Mouse (Mus musculus): ENCODE measurements around the gene Nanos2. TPM values are rescaled to one million over a fixed set of nuclear protein-coding genes. Genes with fewer than 3 reads are reported as not detected.

The Nanos2 gene
- polyA plus RNA-seq, 1 experiment from 2014 or later = 0.68 TPM

DNA sequence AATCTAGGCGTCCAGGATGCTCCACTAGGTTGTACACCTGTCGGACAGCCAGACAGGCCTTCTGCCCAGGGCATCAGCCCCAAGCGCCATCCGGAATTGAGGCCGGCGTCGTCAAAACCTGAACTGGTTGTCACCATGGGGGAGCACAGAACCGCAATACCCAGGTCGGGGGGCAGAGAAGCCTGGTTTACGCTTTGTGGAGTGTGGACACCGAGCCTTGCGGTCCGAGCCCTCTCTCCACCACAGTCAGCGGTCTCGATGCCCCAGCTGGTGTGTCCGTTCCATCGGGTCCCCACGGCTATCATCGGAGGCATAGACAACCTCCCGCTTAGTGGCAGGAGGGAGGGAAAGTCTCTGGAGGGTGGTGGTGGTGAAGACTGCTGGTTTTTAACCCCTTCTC lies 24.4 kb upstream of the Nanos2 start:
- no peaks in the 10 kb centered on the region for H3K9me3 ChIP-seq (replicated peaks)
- H3K9ac ChIP-seq = peak overlapping the region; percentile 55
- peak overlapping the region; percentile 37 for H3K4me3 ChIP-seq
- peaks cover 6% of the 10 kb centered on the region; the same call in 1 of the 2 replicates for H3K36me3 ChIP-seq (ENCODE audit: poor library complexity, severe bottlenecking)
- peak overlapping the region; percentile 65 for H3K4me2 ChIP-seq
- peaks cover 49% of the 10 kb centered on the region for H3K4me1 ChIP-seq
- 2% methylated on average over 20 of the region's 20 CpGs for WGBS
- no peak for ATAC-seq
- peaks cover 14% of the 10 kb centered on the region; the same call in 1 of the 2 replicates for H3K27me3 ChIP-seq
- no peak overlapping the region for H3K27ac ChIP-seq

DNA sequence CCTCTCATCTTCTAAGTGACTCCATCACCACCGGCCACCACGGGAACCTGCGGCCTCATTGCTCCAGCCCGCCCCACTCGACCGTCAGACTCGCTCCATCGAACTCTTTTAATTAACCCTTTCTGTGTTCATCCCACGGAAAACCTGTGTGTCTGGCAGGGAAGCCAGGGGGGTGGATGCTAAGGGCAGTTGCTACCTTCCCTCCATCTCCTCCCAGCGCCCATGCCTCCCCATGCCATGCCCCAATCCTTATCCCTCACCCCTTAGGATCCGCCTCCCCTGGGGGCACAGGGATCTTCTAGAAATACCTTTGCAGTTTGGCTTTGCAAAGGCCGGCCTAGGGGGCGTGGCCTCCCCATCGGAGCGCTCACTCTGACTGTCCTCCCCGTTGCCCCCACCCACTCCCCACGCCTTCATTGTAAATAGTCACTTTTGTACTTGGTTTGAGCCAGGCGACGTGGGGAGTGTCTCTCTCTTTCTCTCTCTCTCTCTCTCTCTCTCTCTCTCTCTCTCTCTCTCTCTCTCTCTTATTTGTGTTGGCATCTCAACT lies 23.8 kb upstream of the Nanos2 start:
- 0 out of 2 replicates have a peak overlapping the region, but pooled peaks have one; percentile 55 for H3K9ac ChIP-seq
- 1% methylated on average over 19 of the region's 19 CpGs for WGBS
- peaks cover 43% of the 10 kb centered on the region for H3K4me1 ChIP-seq
- H3K4me3 ChIP-seq = no peak overlapping the region; the same call in 1 of the 2 replicates
- no peak overlapping the region for H3K27ac ChIP-seq
- peaks cover 14% of the 10 kb centered on the region; the same call in 1 of the 2 replicates for H3K27me3 ChIP-seq
- H3K9me3 ChIP-seq (replicated peaks) = no peaks in the 10 kb centered on the region
- H3K36me3 ChIP-seq (ENCODE audit: poor library complexity, severe bottlenecking) = peaks cover 5% of the 10 kb centered on the region; the same call in 1 of the 2 replicates
- no peak for ATAC-seq
- H3K4me2 ChIP-seq = peak overlapping the region; percentile 65

DNA sequence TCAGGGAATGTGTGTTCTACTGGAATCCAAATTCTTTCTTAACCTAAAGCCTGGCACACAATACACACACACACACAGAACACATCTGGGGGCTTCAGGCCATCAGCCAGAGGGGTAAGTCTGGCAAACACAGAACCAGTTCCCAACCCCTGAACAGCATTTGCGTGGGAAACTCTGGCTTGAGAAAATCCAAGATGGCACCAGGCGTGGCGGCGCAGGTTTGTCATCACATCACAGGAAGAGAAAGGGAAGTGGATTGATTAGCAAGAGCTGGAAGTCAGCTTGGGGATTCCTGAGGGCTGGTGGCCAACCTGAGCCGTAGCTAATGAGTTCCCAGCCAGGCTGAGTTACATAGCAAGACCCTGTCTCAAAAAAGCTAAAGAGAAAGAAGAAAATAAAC lies 21.9 kb upstream of the Nanos2 start:
- no peak overlapping the region for H3K27ac ChIP-seq
- WGBS = 85% methylated on average over 5 of the region's 5 CpGs
- H3K4me2 ChIP-seq = no peak overlapping the region
- no peak overlapping the region for H3K4me3 ChIP-seq
- peaks cover 14% of the 10 kb centered on the region; the same call in 1 of the 2 replicates for H3K27me3 ChIP-seq
- peaks cover 37% of the 10 kb centered on the region for H3K4me1 ChIP-seq
- no peak overlapping the region for H3K9ac ChIP-seq
- no peak for ATAC-seq
- H3K9me3 ChIP-seq (replicated peaks) = no peaks in the 10 kb centered on the region
- no peaks in the 10 kb centered on the region for H3K36me3 ChIP-seq (ENCODE audit: poor library complexity, severe bottlenecking)

DNA sequence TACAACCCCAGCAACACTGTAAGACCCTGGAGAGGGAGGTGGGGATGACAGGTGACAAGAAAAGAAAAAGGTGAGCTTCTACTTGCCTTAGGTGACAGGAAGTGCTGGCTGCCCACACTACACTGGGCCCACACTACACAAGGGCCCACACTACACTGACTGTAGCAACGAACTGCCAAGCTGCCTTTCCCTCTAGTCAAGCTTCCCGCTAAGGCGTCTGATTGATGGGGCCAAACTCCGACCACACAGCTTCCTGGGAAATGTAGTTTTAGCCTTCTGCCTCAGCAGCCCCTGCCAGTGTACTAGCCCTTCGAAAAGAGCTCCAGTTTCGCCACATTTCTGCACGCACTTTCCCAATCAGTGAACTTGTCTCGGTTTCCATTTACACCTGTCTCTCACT lies 19.6 kb upstream of the Nanos2 start:
- H3K27ac ChIP-seq = no peak overlapping the region
- 13% methylated on average over 8 of the region's 8 CpGs for WGBS

DNA sequence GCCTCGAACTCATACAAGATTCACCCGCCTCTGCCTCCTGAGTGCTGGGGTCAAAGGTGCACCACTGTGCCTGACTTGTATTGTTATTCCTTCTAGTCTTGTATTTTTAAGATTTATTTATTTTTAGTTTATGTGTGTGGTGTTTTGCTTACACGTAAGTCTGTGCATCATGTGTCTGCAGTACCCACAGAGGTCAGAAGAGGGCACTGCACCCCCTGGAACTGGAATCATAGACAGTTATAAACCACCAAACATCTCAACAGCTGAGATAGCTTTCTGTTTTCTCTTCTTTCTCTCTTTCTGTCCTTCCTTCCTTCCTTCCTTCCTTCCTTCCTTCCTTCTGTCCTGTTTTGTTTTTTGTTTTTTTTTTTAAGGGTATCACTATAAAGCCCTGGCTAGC lies 16.2 kb upstream of the Nanos2 start:
- Histone ChIP-seq H3K27ac (no peak overlapping the region), H3K36me3 (ENCODE audit: poor library complexity, severe bottlenecking) (no peaks in the 10 kb centered on the region), H3K9me3 (replicated peaks) (0 out of 2 replicates have a peak, but pooled peaks cover 4% of the 10 kb centered on the region), H3K9ac (no peak overlapping the region), H3K4me3 (no peak overlapping the region), H3K4me2 (no peak overlapping the region), H3K27me3 (no peaks in the 10 kb centered on the region), H3K4me1 (0 out of 2 replicates have a peak, but pooled peaks cover 4% of the 10 kb centered on the region)
- no peak for ATAC-seq
- 83% methylated on average over 3 of the region's 3 CpGs for WGBS

More for the DNA sequence above, 19.6 kb upstream of the Nanos2 start:
- no peak overlapping the region for H3K9ac ChIP-seq
- 0 out of 2 replicates have a peak, but pooled peaks cover 4% of the 10 kb centered on the region for H3K9me3 ChIP-seq (replicated peaks)
- peaks cover 20% of the 10 kb centered on the region for H3K4me1 ChIP-seq
- H3K36me3 ChIP-seq (ENCODE audit: poor library complexity, severe bottlenecking) = no peaks in the 10 kb centered on the region
- H3K27me3 ChIP-seq = peaks cover 14% of the 10 kb centered on the region; the same call in 1 of the 2 replicates
- no peak overlapping the region for H3K4me2 ChIP-seq
- peak; percentile 44 for ATAC-seq
- H3K4me3 ChIP-seq = no peak overlapping the region

DNA sequence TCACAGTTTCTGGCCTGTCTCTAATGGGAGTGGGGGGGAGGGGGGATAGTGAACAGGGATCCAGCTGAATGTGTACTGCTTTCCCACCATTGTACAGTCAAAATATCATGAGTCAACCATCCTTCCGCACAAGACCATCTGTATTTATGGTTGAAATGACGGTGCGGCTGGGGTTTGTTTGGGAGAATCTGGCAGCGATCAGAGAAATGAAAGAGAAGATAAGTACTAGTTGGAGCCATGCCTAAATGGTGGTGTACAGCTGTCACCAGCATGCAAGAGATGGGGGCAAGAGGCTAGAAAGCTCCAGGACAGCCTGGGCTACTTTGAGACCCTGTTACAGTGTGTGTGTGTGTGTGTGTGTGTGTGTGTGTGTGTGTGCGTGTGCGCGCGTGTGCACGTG lies 8.8 kb upstream of the Nanos2 start:
- no peaks in the 10 kb centered on the region for H3K9me3 ChIP-seq (replicated peaks)
- H3K4me1 ChIP-seq = no peaks in the 10 kb centered on the region
- peak; percentile 44; the same call in 1 of the 2 replicates for ATAC-seq
- H3K4me2 ChIP-seq = no peak overlapping the region
- 80% methylated on average over 9 of the region's 9 CpGs for whole genome bisulfite sequencing
- H3K4me3 ChIP-seq = no peak overlapping the region
- H3K9ac ChIP-seq = no peak overlapping the region
- no peaks in the 10 kb centered on the region for H3K27me3 ChIP-seq
- H3K27ac ChIP-seq = no peak overlapping the region
- H3K36me3 ChIP-seq (ENCODE audit: poor library complexity, severe bottlenecking) = no peaks in the 10 kb centered on the region

DNA sequence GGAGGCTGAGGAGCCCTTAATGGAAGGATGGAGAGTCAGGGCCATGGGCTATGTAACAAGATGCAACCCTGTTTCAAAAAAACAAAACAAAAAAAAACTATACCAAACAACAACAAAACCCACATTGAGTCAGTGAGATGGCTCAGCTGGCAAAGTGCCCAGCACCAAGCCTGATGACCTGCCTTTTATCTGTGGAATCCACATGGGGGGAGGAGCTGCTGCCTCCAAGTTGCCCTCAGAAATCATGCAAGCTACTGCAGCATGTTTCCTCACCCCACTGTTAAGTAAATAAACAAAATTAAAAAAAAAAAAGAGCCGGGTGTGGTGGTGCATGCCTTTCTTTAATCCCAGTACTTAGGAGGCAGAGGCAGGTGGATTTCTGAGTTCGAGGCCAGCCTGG lies 697 bp upstream of the Nanos2 start:
- Histone ChIP-seq H3K9ac (no peak overlapping the region), H3K36me3 (ENCODE audit: poor library complexity, severe bottlenecking) (no peaks in the 10 kb centered on the region), H3K4me3 (no peak overlapping the region), H3K4me1 (peaks cover 6% of the 10 kb centered on the region), H3K9me3 (replicated peaks) (no peaks in the 10 kb centered on the region), H3K4me2 (no peak overlapping the region), H3K27ac (no peak overlapping the region), H3K27me3 (no peaks in the 10 kb centered on the region)
- ATAC-seq = no peak
- WGBS = 77% methylated on average over 2 of the region's 2 CpGs

DNA sequence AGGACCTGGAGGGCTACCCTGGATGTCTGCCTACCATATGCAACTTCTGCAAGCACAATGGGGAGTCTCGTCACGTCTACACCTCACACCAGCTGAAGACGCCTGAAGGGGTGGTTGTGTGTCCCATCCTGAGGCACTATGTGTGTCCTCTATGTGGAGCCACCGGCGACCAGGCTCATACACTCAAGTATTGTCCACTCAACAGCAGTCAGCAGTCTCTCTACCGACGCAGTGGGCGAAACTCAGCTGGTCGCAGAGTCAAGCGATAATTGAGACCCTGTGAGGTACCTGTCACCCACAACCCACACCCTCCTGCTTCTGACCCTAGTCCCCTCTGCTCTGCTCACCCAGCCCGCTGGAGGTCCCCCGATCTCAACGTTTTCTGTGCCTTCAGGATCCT lies 547 bp downstream of the Nanos2 start:
- Histone ChIP-seq H3K9ac (0 out of 2 replicates have a peak overlapping the region, but pooled peaks have one; percentile 3), H3K4me1 (peaks cover 14% of the 10 kb centered on the region), H3K4me3 (no peak overlapping the region), H3K27ac (no peak overlapping the region), H3K4me2 (no peak overlapping the region), H3K9me3 (replicated peaks) (no peaks in the 10 kb centered on the region), H3K27me3 (peaks cover 11% of the 10 kb centered on the region), H3K36me3 (ENCODE audit: poor library complexity, severe bottlenecking) (no peaks in the 10 kb centered on the region)
- no peak for ATAC-seq
- 81% methylated on average over 13 of the region's 13 CpGs for WGBS

DNA sequence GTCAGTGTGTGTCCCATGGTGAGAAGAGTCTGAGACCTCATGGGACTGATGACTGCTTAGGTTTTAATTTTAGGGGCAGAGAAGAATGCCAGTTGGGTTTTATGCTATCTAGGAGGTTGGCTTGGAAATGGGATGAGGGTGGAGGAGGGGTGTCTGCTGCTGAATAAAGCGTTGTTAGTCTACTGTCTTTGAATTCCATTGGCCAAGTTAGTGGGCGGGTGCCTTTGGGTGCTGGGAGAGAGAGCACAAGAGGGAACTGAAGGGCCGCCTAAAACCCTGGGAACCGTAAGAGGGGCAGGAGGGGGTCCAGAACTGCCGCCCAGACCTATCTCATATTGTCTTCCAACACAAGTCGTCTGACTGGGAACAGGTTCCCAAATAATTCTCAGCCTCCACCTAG lies 1.6 kb downstream of the Nanos2 start:
- 75% methylated on average over 6 of the region's 6 CpGs for WGBS
- H3K27me3 ChIP-seq = peaks cover 22% of the 10 kb centered on the region
- no peak overlapping the region for H3K9ac ChIP-seq
- H3K4me1 ChIP-seq = peaks cover 16% of the 10 kb centered on the region
- ATAC-seq = no peak
- no peak overlapping the region for H3K4me3 ChIP-seq
- no peak overlapping the region for H3K27ac ChIP-seq
- H3K4me2 ChIP-seq = no peak overlapping the region
- no peaks in the 10 kb centered on the region for H3K36me3 ChIP-seq (ENCODE audit: poor library complexity, severe bottlenecking)
- no peaks in the 10 kb centered on the region for H3K9me3 ChIP-seq (replicated peaks)

DNA sequence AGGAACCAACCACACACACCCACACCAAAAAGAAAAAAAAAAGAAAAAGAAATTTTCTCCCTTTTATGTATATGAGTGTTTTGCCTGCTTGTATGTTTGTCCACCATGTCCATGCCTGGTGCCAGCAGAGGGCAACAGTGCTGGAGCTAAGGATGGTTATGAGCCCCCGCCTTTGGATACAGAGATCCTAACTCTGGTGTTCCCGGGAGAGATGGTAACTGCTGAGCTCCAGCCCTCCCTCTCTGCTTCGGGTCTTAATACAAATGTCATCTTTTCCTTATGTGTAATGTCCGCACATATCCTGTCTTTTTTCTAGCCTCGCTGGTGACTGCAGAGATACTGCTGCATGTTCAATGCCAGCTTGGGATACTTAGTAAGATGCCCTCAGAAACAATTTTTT lies 2.8 kb downstream of the Nanos2 start:
- Histone ChIP-seq H3K4me3 (peak overlapping the region; percentile 53), H3K36me3 (ENCODE audit: poor library complexity, severe bottlenecking) (no peaks in the 10 kb centered on the region), H3K27me3 (peaks cover 22% of the 10 kb centered on the region), H3K9ac (peak overlapping the region; percentile 57), H3K4me2 (peak overlapping the region; percentile 78), H3K27ac (peak overlapping the region; percentile 96), H3K9me3 (replicated peaks) (no peaks in the 10 kb centered on the region), H3K4me1 (peaks cover 18% of the 10 kb centered on the region)
- ATAC-seq = 0 out of 2 replicates have a peak, but pooled peaks have one; percentile 5
- WGBS = 3% methylated on average over 5 of the region's 5 CpGs

DNA sequence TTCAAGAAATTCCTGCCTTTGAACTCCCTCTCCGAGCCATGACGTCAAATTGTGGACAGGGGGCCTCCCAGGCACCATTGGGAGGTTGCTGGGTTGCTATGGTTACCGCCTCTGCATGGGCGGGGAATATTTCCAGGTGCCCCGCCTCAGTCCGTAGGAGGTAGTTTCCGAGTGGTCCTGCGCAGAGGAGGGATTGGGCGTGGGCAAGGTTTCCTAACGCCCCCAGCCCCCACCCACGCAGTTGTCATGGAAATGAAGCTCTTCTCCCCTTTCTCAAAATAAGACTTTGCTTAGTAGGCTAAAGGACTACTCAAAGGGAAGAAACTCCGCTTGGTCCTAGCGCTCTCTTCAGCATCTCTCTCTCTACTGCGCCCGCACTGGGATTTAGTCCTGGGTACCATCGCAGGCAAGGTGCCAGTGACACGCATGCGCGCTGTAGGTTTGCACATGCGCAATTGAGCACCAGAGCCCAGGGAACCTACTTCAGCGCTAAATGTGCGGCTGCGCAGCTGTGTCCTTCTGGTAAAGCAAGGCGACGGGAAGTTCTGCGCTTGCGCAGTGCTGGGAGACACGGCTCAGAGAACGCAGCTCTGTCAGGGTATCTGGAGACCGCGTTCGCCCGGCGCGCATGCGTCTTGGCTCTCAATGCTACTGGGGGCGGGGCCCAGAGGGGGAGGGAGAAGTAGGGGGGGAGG lies 3.5 kb downstream of the Nanos2 start, which contains the start of gene Mypop:
Gene Mypop (plus strand): TSS at position 645 of the 695 bp plus-strand sequence.
- under 1% methylated on average over 36 of the region's 37 CpGs for WGBS

DNA sequence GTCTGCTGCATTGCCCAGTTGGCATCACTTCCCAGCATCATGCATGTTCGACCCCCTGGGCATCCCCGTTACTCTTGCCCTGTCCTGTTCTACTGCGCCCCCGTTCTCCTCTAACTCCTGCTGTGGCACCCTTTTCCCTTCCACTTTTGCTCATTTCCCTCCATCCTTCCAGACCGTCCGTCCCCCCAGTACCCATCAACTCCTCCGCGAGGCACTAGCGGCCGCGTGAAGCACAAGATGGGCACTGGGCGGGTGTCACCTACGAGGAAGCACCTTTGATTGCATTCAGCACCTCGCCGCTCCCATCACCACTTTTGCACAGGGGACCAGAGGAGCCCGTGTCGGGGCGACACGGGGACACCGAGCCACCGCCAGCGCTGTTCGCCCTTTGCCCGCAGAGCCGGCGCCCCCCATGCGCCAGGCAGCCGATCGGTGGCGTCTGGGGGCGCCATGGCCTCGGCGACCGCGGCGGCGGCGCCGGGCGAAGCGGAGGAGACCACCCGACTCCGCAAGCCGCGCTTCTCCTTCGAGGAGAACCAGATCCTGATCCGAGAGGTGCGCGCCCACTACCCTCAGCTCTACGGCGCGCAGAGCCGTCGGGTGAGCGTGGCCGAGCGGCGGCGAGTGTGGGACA lies 4.6 kb downstream of the Nanos2 start:
- ATAC-seq = no peak; the same call in 1 of the 2 replicates
- H3K9me3 ChIP-seq (replicated peaks) = no peaks in the 10 kb centered on the region
- no peak overlapping the region for H3K27ac ChIP-seq
- H3K4me3 ChIP-seq = peak overlapping the region; percentile 53
- H3K27me3 ChIP-seq = peaks cover 22% of the 10 kb centered on the region
- peak overlapping the region; percentile 78 for H3K4me2 ChIP-seq
- H3K36me3 ChIP-seq (ENCODE audit: poor library complexity, severe bottlenecking) = no peaks in the 10 kb centered on the region
- peaks cover 19% of the 10 kb centered on the region for H3K4me1 ChIP-seq
- WGBS = under 1% methylated on average over 56 of the region's 59 CpGs
- H3K9ac ChIP-seq = peak overlapping the region; percentile 73

More for the DNA sequence above, 3.5 kb downstream of the Nanos2 start, which contains the start of gene Mypop:
- Histone ChIP-seq H3K4me2 (peak within 1 kb of the TSS; percentile 78), H3K27ac (peak within 1 kb of the TSS; percentile 96), H3K9me3 (replicated peaks) (no peaks in the 10 kb centered on the region), H3K4me3 (peak within 1 kb of the TSS; percentile 53), H3K4me1 (peaks cover 19% of the 10 kb centered on the region), H3K36me3 (ENCODE audit: poor library complexity, severe bottlenecking) (no peaks in the 10 kb centered on the region), H3K9ac (peak within 1 kb of the TSS; percentile 73), H3K27me3 (peaks cover 22% of the 10 kb centered on the region)
- peak; percentile 96 for ATAC-seq

Measured in forebrain, embryonic 13.5 days (tissue).